Mouse (Mus musculus): ENCODE results near the gene Tmem176a. TPM values are rescaled to one million over a fixed set of nuclear protein-coding genes. Genes with fewer than 3 reads are reported as not detected.

Tmem176a gene
- total and polyA plus RNA-seq, 3 experiments: 3.9 to 18.5 TPM; not detected in 1

- H3K4me3 ChIP-seq (ENCODE audit: control insufficient read depth in 1 of 2, insufficient read depth in 1 of 2, low read depth in 2 of 2, low read length in 2 of 2): no peak overlapping the region
- H3K9me3 ChIP-seq (replicated peaks; ENCODE audit: insufficient read depth, low read length): no peaks in the 10 kb centered on the region
- no peaks in the 10 kb centered on the region for H3K4me1 ChIP-seq (ENCODE audit: control insufficient read depth in 1 of 2, insufficient read depth in 2 of 2, low read length in 2 of 2)
- H3K27ac ChIP-seq (ENCODE audit: control insufficient read depth, low read depth, low read length): no peak overlapping the region
- H3K79me2 ChIP-seq (ENCODE audit: control insufficient read depth, insufficient read depth, low read length, poor library complexity): no peaks in the 10 kb centered on the region
- DNase-seq (ENCODE audit: low read depth, low spot score): no peak
- H3K9ac ChIP-seq (ENCODE audit: control insufficient read depth, low read depth, low read length, poor library complexity, severe bottlenecking): no peak overlapping the region
- H3K27me3 ChIP-seq (ENCODE audit: control insufficient read depth in 1 of 2, insufficient read depth in 2 of 2, low read length in 2 of 2): peaks cover 0 to 2% of the 10 kb centered on the region in 2 experiments; a peak in 1 of 4 replicates
- no peaks in the 10 kb centered on the region for H3K36me3 ChIP-seq (ENCODE audit: control insufficient read depth in 1 of 2, insufficient read depth in 2 of 2, low read length in 2 of 2)
- TF ChIP-seq ZKSCAN1 (IDR thresholded peaks at IDR 0.05; ENCODE audit: low read depth, low read length) (no peak), ELF1 (IDR thresholded peaks at IDR 0.05; ENCODE audit: low read depth, low read length) (no peak), TCF12 (IDR thresholded peaks at IDR 0.05; ENCODE audit: low read depth, low read length) (no peak), POLR2AphosphoS2 (IDR thresholded peaks at IDR 0.05; ENCODE audit: low read length) (no peak), CTCF (IDR thresholded peaks at IDR 0.05 in 2 of 3, conservative IDR thresholded peaks at IDR 0.05 in 1 of 3; ENCODE audit: control insufficient read depth in 1 of 3, insufficient read depth in 1 of 3, low read depth in 2 of 3, low read length in 3 of 3, poor library complexity in 1 of 3, severe bottlenecking in 1 of 3) (no peak), CHD1 (IDR thresholded peaks at IDR 0.05; ENCODE audit: low read depth, low read length) (no peak), MAZ (IDR thresholded peaks at IDR 0.05; ENCODE audit: low read depth, low read length) (no peak), GATA1 (IDR thresholded peaks at IDR 0.05; ENCODE audit: low read depth, low read length) (no peak), KAT2A (conservative IDR thresholded peaks at IDR 0.05; ENCODE audit: low read depth, low read length) (no peak), ZNF384 (IDR thresholded peaks at IDR 0.05; ENCODE audit: low read depth, low read length) (no peak), POLR2AphosphoS5 (IDR thresholded peaks at IDR 0.05; ENCODE audit: borderline replicate concordance, low read depth, low read length) (no peak), SIN3A (IDR thresholded peaks at IDR 0.05; ENCODE audit: low read length) (no peak), RAD21 (IDR thresholded peaks at IDR 0.05; ENCODE audit: low read depth, low read length) (no peak)
These were observed 35.9 kb downstream of the Tmem176a start for GRCm38 (mm10) chr6:48876510-48877135.

GRCm38 (mm10) chr6:48894203-48894602 is 53.5 kb downstream of the Tmem176a start:
- peak; percentile 71 to 76 for TF ChIP-seq EP300 (IDR thresholded peaks at IDR 0.05; ENCODE audit: low read depth in 1 of 2, low read length in 2 of 2)
- no peak for TF ChIP-seq TBP (IDR thresholded peaks at IDR 0.05; ENCODE audit: low read depth, low read length)
- no peak for TF ChIP-seq POLR2AphosphoS5 (IDR thresholded peaks at IDR 0.05; ENCODE audit: borderline replicate concordance, low read depth, low read length)
- TF ChIP-seq POLR2AphosphoS2 (IDR thresholded peaks at IDR 0.05; ENCODE audit: low read length): no peak
- no peak for TF ChIP-seq ETS1 (IDR thresholded peaks at IDR 0.05; ENCODE audit: low read depth, low read length)
- TF ChIP-seq CHD1 (IDR thresholded peaks at IDR 0.05; ENCODE audit: low read depth, low read length): no peak
- TF ChIP-seq GATA1 (IDR thresholded peaks at IDR 0.05; ENCODE audit: low read depth, low read length): peak; percentile 87
- TF ChIP-seq MYC (IDR thresholded peaks at IDR 0.05; ENCODE audit: low read depth, low read length): no peak
- TF ChIP-seq NELFE (IDR thresholded peaks at IDR 0.05; ENCODE audit: low read depth, low read length): no peak
- peak; percentile 50; the same call in 1 of the 2 replicates for TF ChIP-seq RCOR1 (IDR thresholded peaks at IDR 0.05; ENCODE audit: low read depth, low read length)
- TF ChIP-seq HCFC1 (IDR thresholded peaks at IDR 0.05; ENCODE audit: low read depth, low read length): no peak
- no peak for TF ChIP-seq MEF2A (IDR thresholded peaks at IDR 0.05; ENCODE audit: extremely low read depth, insufficient replicate concordance, low read depth, low read length, poor library complexity, severe bottlenecking)
- TF ChIP-seq SIN3A (IDR thresholded peaks at IDR 0.05; ENCODE audit: low read length): no peak
- no peak for TF ChIP-seq UBTF (IDR thresholded peaks at IDR 0.05; ENCODE audit: borderline replicate concordance, insufficient read depth, low read depth, low read length)
- Histone ChIP-seq H3K27ac (ENCODE audit: control insufficient read depth, low read depth, low read length) (peak overlapping the region; percentile 64), H3K4me3 (ENCODE audit: control insufficient read depth in 1 of 2, insufficient read depth in 1 of 2, low read depth in 2 of 2, low read length in 2 of 2) (no peak overlapping the region), H3K79me2 (ENCODE audit: control insufficient read depth, insufficient read depth, low read length, poor library complexity) (no peaks in the 10 kb centered on the region), H3K9ac (ENCODE audit: control insufficient read depth, low read depth, low read length, poor library complexity, severe bottlenecking) (no peak overlapping the region), H3K36me3 (ENCODE audit: control insufficient read depth in 1 of 2, insufficient read depth in 2 of 2, low read length in 2 of 2) (peaks cover 0 to 9% of the 10 kb centered on the region in 2 experiments; a peak in 2 of 4 replicates), H3K27me3 (ENCODE audit: control insufficient read depth in 1 of 2, insufficient read depth in 2 of 2, low read length in 2 of 2) (no peaks in the 10 kb centered on the region), H3K9me3 (replicated peaks; ENCODE audit: insufficient read depth, low read length) (no peaks in the 10 kb centered on the region), H3K4me1 (ENCODE audit: control insufficient read depth in 1 of 2, insufficient read depth in 2 of 2, low read length in 2 of 2) (peaks cover 0 to 15% of the 10 kb centered on the region in 2 experiments; a peak in 3 of 4 replicates)
- DNase-seq (ENCODE audit: low read depth, low spot score): peak; percentile 81

All from MEL (cell line).